Mouse (Mus musculus): Measurements from ENCODE around the gene Ilf3.

DNA sequence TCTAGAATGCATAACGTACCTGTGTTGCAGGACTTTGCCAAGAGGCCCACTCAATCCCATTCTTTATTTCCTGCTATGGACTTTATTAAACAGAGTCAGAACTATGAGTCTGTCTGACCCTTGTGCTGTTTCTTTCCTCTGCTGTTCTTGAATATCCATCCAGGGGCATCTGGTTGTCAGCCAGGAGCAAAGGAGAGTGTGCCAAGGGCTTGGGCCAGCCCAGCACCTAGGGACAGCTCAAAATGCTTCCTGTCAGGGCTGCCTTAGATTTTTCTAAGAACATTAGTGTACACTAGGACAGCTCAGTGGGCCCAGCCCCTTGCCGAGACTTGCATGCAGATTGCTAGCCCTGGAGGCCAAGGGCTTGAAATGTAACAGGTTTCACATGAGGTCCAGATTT, 60.1 kb downstream of the Ilf3 start:
- no peak for TF ChIP-seq MAFK (IDR thresholded peaks at IDR 0.05; ENCODE audit: insufficient read depth, low read depth, low read length)
- TF ChIP-seq ZC3H11A (IDR thresholded peaks at IDR 0.05; ENCODE audit: borderline replicate concordance, low read depth, low read length), result no peak
- no peak for TF ChIP-seq ZNF384 (IDR thresholded peaks at IDR 0.05; ENCODE audit: low read depth, low read length)
